ENCODE assay signal across 8 mouse cellular contexts in genomic region chr6:99804905-99805245, GRCm38 (mm10).
A peak's percentile ranks its signal among the peaks of the same experiment; 100 is the strongest.
DNase-seq lines count a peak whose midpoint lies in the region; ATAC-seq and TF ChIP-seq lines count a peak whose summit lies in the region.
"Had no signal": no experiment of that assay in that cellular context is flagged by ENCODE, and none has a peak within 500 bp of the region (broad histone marks: within the 10 kb centered on the region; RNA-seq: fewer than 3 reads in every experiment).

No protein-coding gene starts in this region.

- H3K4me3 ChIP-seq in kidney, postnatal 0 days (replicated peaks; ENCODE audit: low read depth, low read length): no peak overlapping the region
- peak overlapping the region; percentile 15; the same call in 1 of the 2 replicates for H3K4me3 ChIP-seq in forebrain, embryonic 11.5 days (ENCODE audit: low read depth, low read length)
- H3K4me3 ChIP-seq in hindbrain, embryonic 14.5 days (replicated peaks; ENCODE audit: low read length): no peak overlapping the region
- H3K4me3 ChIP-seq in midbrain, postnatal 0 days (ENCODE audit: low read depth, low read length): no peak overlapping the region

- H3K9ac ChIP-seq in kidney, postnatal 0 days (ENCODE audit: low read depth, low read length): 0 out of 2 replicates have a peak overlapping the region, but pooled peaks have one; percentile 8
- peak overlapping the region; percentile 54 for H3K9ac ChIP-seq in forebrain, embryonic 11.5 days (ENCODE audit: low read length)
- peak overlapping the region; percentile 45; the same call in 1 of the 2 replicates for H3K9ac ChIP-seq in hindbrain, embryonic 14.5 days
- H3K9ac ChIP-seq in midbrain, postnatal 0 days (replicated peaks; ENCODE audit: low read length, poor library complexity, severe bottlenecking): no peak overlapping the region; the same call in 1 of the 2 replicates
- H3K9ac ChIP-seq: liver, embryonic 14.5 days had no signal

- no peaks in the 10 kb centered on the region for H3K27me3 ChIP-seq in kidney, postnatal 0 days (ENCODE audit: insufficient read depth, low read length)
- H3K27me3 ChIP-seq in forebrain, embryonic 11.5 days (ENCODE audit: control insufficient read depth, insufficient read depth, low read length): peaks cover 3% of the 10 kb centered on the region; the same call in 1 of the 2 replicates
- H3K27me3 ChIP-seq in hindbrain, embryonic 14.5 days (ENCODE audit: control insufficient read depth, insufficient read depth, low read length): no peaks in the 10 kb centered on the region
- H3K27me3 ChIP-seq in midbrain, postnatal 0 days (ENCODE audit: insufficient read depth, low read length): no peaks in the 10 kb centered on the region

- no peak for ATAC-seq in kidney, postnatal 0 days (replicated peaks; ENCODE audit: low FRiP score, low read depth)
- no peak for ATAC-seq in forebrain, embryonic 11.5 days (replicated peaks; ENCODE audit: low FRiP score)
- no peak for ATAC-seq in hindbrain, embryonic 14.5 days (ENCODE audit: low FRiP score)
- ATAC-seq in midbrain, postnatal 0 days (ENCODE audit: low FRiP score): no peak
- ATAC-seq in megakaryocyte-erythroid progenitor cell, adult 5-6 weeks (replicated peaks; ENCODE audit: low FRiP score, low TSS enrichment, poor library complexity, severe bottlenecking): no peak

- no peaks in the 10 kb centered on the region for H3K36me3 ChIP-seq in kidney, postnatal 0 days (ENCODE audit: insufficient read depth, low read length)
- H3K36me3 ChIP-seq in forebrain, embryonic 11.5 days (ENCODE audit: control insufficient read depth, insufficient read depth, low read length): no peaks in the 10 kb centered on the region
- H3K36me3 ChIP-seq in hindbrain, embryonic 14.5 days (replicated peaks; ENCODE audit: control insufficient read depth, insufficient read depth): no peaks in the 10 kb centered on the region
- H3K36me3 ChIP-seq in midbrain, postnatal 0 days (ENCODE audit: insufficient read depth, low read length): no peaks in the 10 kb centered on the region

- peak overlapping the region; percentile 41 for H3K4me2 ChIP-seq in kidney, postnatal 0 days (ENCODE audit: low read length)
- peak overlapping the region; percentile 52 for H3K4me2 ChIP-seq in forebrain, embryonic 11.5 days (ENCODE audit: low read depth, low read length, severe bottlenecking)
- H3K4me2 ChIP-seq in hindbrain, embryonic 14.5 days (replicated peaks): peak overlapping the region; percentile 48
- H3K4me2 ChIP-seq in midbrain, postnatal 0 days (ENCODE audit: low read depth, low read length, poor library complexity, severe bottlenecking): peak overlapping the region; percentile 44

- no peak overlapping the region for H3K27ac ChIP-seq in kidney, postnatal 0 days
- no peak overlapping the region for H3K27ac ChIP-seq in forebrain, embryonic 11.5 days (ENCODE audit: low read depth, low read length)
- H3K27ac ChIP-seq in hindbrain, embryonic 14.5 days: no peak overlapping the region
- no peak overlapping the region for H3K27ac ChIP-seq in midbrain, postnatal 0 days (ENCODE audit: low read depth, low read length)
- H3K27ac ChIP-seq: liver, embryonic 14.5 days had no signal

- no peaks in the 10 kb centered on the region for H3K4me1 ChIP-seq in kidney, postnatal 0 days (replicated peaks; ENCODE audit: insufficient read depth, low read length)
- H3K4me1 ChIP-seq in forebrain, embryonic 11.5 days (replicated peaks; ENCODE audit: control insufficient read depth, insufficient read depth, low read length): peaks cover 2% of the 10 kb centered on the region; the same call in 1 of the 2 replicates
- H3K4me1 ChIP-seq in hindbrain, embryonic 14.5 days (replicated peaks; ENCODE audit: control insufficient read depth, insufficient read depth, low read length): no peaks in the 10 kb centered on the region; the same call in 1 of the 2 replicates
- H3K4me1 ChIP-seq in midbrain, postnatal 0 days (ENCODE audit: insufficient read depth, low read length): peaks cover 6% of the 10 kb centered on the region; the same call in 1 of the 2 replicates

- no peak for DNase-seq in kidney, postnatal 0 days (ENCODE audit: low spot score)
- DNase-seq in kidney, adult 11 months: no peak
- DNase-seq in forebrain, embryonic 11.5 days (ENCODE audit: low spot score): no peak
- DNase-seq in hindbrain, embryonic 14.5 days (ENCODE audit: low spot score): no peak
- no peak for DNase-seq in midbrain, postnatal 0 days (ENCODE audit: low spot score)
- DNase-seq in adrenal gland, postnatal 10 days: no peak

- TF ChIP-seq CTCF in kidney, postnatal 0 days (IDR thresholded peaks at IDR 0.05; ENCODE audit: low read depth): no peak
- TF ChIP-seq CTCF in midbrain, postnatal 0 days (IDR thresholded peaks at IDR 0.05): no peak

- WGBS in kidney, postnatal 0 days: 25% methylated on average over 10 of the region's 10 CpGs
- 23% methylated on average over 10 of the region's 10 CpGs for WGBS in forebrain, embryonic 11.5 days
- WGBS in hindbrain, embryonic 14.5 days: 24% methylated on average over 10 of the region's 10 CpGs
- 20% methylated on average over 10 of the region's 10 CpGs for WGBS in midbrain, postnatal 0 days

- H3K9me3 ChIP-seq in kidney, postnatal 0 days (replicated peaks; ENCODE audit: low read length): no peaks in the 10 kb centered on the region
- H3K9me3 ChIP-seq in forebrain, embryonic 11.5 days (ENCODE audit: control insufficient read depth, low read length): no peaks in the 10 kb centered on the region
- H3K9me3 ChIP-seq in hindbrain, embryonic 14.5 days (ENCODE audit: control insufficient read depth, low read length): no peaks in the 10 kb centered on the region
- H3K9me3 ChIP-seq in midbrain, postnatal 0 days (ENCODE audit: low read length): no peaks in the 10 kb centered on the region
